Mouse (Mus musculus) stomach, postnatal 0 days (tissue): ENCODE data around the gene Trim34b.

ENCODE experiments used
- CTCF ChIP-seq: IDR thresholded peaks from 2 replicates; pipeline ENCODE4 v1.5.1; 2016; ENCODE audit warnings: antibody characterized with exemption, low read depth, mild to moderate bottlenecking, moderate library complexity
- EP300 ChIP-seq: optimal IDR thresholded peaks from 2 replicates; pipeline ENCODE3; 2016; ENCODE audit warnings: antibody characterized with exemption

DNA sequence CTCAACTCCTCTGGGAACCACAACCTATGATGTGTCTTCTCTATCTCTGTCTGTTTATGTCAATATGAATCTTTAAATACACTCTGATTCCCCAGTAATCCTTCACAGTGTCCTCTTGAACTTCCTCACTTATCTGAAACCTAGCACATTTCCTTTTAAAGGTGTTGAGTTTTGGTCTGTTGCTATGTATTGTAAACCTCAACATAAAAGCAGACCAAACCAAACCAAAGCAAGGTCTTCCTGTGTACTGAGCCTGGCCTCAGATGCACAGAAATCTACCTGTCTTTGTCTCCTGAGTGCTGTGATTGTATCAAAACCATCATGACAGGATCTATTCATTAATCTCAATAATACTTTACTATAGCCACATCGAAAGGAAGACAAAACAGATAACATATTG lies 38.6 kb upstream of the Trim34b start:
- TF ChIP-seq CTCF, result no peak
- TF ChIP-seq EP300, result no peak
